Mouse (Mus musculus): ENCODE results near the gene Sfxn3. TPM values are rescaled to one million over a fixed set of nuclear protein-coding genes. Genes with fewer than 3 reads are reported as not detected.

Gene Sfxn3
- polyA plus RNA-seq, 1 experiment = 84.2 TPM

GRCm38 (mm10) chr19:45016341-45017215 is 30.7 kb upstream of the Sfxn3 start:
- DNase-seq = peak; percentile 78
- H3K4me1 ChIP-seq (ENCODE audit: control insufficient read depth, insufficient read depth, low read length) = peaks cover 13% of the 10 kb centered on the region
- TF ChIP-seq CTCF (IDR thresholded peaks at IDR 0.05; ENCODE audit: insufficient read depth, low read length) (no peak), POLR2A (IDR thresholded peaks at IDR 0.05; ENCODE audit: borderline replicate concordance, extremely low read depth, low read depth, low read length) (peak; percentile 48; the same call in 1 of the 2 replicates)
- peak overlapping the region; percentile 68 for H3K4me3 ChIP-seq (replicated peaks; ENCODE audit: extremely low read depth, low read depth, low read length)
- 2% methylated on average over 17 of the region's 18 CpGs for WGBS

- Histone ChIP-seq H3K4me1 (ENCODE audit: control insufficient read depth, insufficient read depth, low read length) (peaks cover 13% of the 10 kb centered on the region), H3K4me3 (replicated peaks; ENCODE audit: extremely low read depth, low read depth, low read length) (peak overlapping the region; percentile 89)
- TF ChIP-seq CTCF (IDR thresholded peaks at IDR 0.05; ENCODE audit: insufficient read depth, low read length) (peak; percentile 20; the same call in 1 of the 2 replicates), POLR2A (IDR thresholded peaks at IDR 0.05; ENCODE audit: borderline replicate concordance, extremely low read depth, low read depth, low read length) (peak; percentile 36; the same call in 1 of the 2 replicates)
- DNase-seq = peak; percentile 81
- WGBS = 0% methylated on average over 20 of the region's 27 CpGs
Observed at GRCm38 (mm10) chr19:45017216-45017771, 30.0 kb upstream of the Sfxn3 start.

GRCm38 (mm10) chr19:45017909-45018308 is 29.4 kb upstream of the Sfxn3 start:
- peak; percentile 86 for DNase-seq
- H3K4me3 ChIP-seq (replicated peaks; ENCODE audit: extremely low read depth, low read depth, low read length) = peak overlapping the region; percentile 89
- TF ChIP-seq POLR2A (IDR thresholded peaks at IDR 0.05; ENCODE audit: borderline replicate concordance, extremely low read depth, low read depth, low read length) (peak; percentile 39; the same call in 1 of the 2 replicates), CTCF (IDR thresholded peaks at IDR 0.05; ENCODE audit: insufficient read depth, low read length) (no peak)
- under 1% methylated on average over 48 of the region's 48 CpGs for WGBS
- H3K4me1 ChIP-seq (ENCODE audit: control insufficient read depth, insufficient read depth, low read length) = peaks cover 13% of the 10 kb centered on the region

GRCm38 (mm10) chr19:45018351-45018831 is 28.9 kb upstream of the Sfxn3 start:
- H3K4me3 ChIP-seq (replicated peaks; ENCODE audit: extremely low read depth, low read depth, low read length) = peak overlapping the region; percentile 89
- peaks cover 13% of the 10 kb centered on the region for H3K4me1 ChIP-seq (ENCODE audit: control insufficient read depth, insufficient read depth, low read length)
- DNase-seq = no peak
- TF ChIP-seq POLR2A (IDR thresholded peaks at IDR 0.05; ENCODE audit: borderline replicate concordance, extremely low read depth, low read depth, low read length) (no peak), CTCF (IDR thresholded peaks at IDR 0.05; ENCODE audit: insufficient read depth, low read length) (no peak)
- 10% methylated on average over 13 of the region's 13 CpGs for WGBS

GRCm38 (mm10) chr19:45020348-45020747 is 27.0 kb upstream of the Sfxn3 start:
- Histone ChIP-seq H3K4me1 (ENCODE audit: control insufficient read depth, insufficient read depth, low read length) (peaks cover 13% of the 10 kb centered on the region), H3K4me3 (replicated peaks; ENCODE audit: extremely low read depth, low read depth, low read length) (no peak overlapping the region)
- no peak for TF ChIP-seq POLR2A (IDR thresholded peaks at IDR 0.05; ENCODE audit: borderline replicate concordance, extremely low read depth, low read depth, low read length)
- no peak for TF ChIP-seq CTCF (IDR thresholded peaks at IDR 0.05; ENCODE audit: insufficient read depth, low read length)
- 26% methylated on average over 6 of the region's 6 CpGs for WGBS
- no peak for DNase-seq

- TF ChIP-seq CTCF (IDR thresholded peaks at IDR 0.05; ENCODE audit: insufficient read depth, low read length) (no peak), POLR2A (IDR thresholded peaks at IDR 0.05; ENCODE audit: borderline replicate concordance, extremely low read depth, low read depth, low read length) (no peak)
- 68% methylated on average over 15 of the region's 15 CpGs for WGBS
Observed at GRCm38 (mm10) chr19:45021362-45021761, 25.9 kb upstream of the Sfxn3 start.

GRCm38 (mm10) chr19:45023993-45024392 is 23.3 kb upstream of the Sfxn3 start:
- no peak for TF ChIP-seq CTCF (IDR thresholded peaks at IDR 0.05; ENCODE audit: insufficient read depth, low read length)
- no peak for TF ChIP-seq POLR2A (IDR thresholded peaks at IDR 0.05; ENCODE audit: borderline replicate concordance, extremely low read depth, low read depth, low read length)
- DNase-seq = no peak
- peaks cover 8% of the 10 kb centered on the region for H3K4me1 ChIP-seq (ENCODE audit: control insufficient read depth, insufficient read depth, low read length)
- no peak overlapping the region for H3K4me3 ChIP-seq (replicated peaks; ENCODE audit: extremely low read depth, low read depth, low read length)
- WGBS = 78% methylated on average over 11 of the region's 11 CpGs

More at GRCm38 (mm10) chr19:45021362-45021761, 25.9 kb upstream of the Sfxn3 start:
- no peak overlapping the region for H3K4me3 ChIP-seq (replicated peaks; ENCODE audit: extremely low read depth, low read depth, low read length)
- H3K4me1 ChIP-seq (ENCODE audit: control insufficient read depth, insufficient read depth, low read length) = peaks cover 13% of the 10 kb centered on the region
- DNase-seq = no peak

- Histone ChIP-seq H3K4me1 (ENCODE audit: control insufficient read depth, insufficient read depth, low read length) (peaks cover 6% of the 10 kb centered on the region; the same call in 1 of the 2 replicates), H3K4me3 (replicated peaks; ENCODE audit: extremely low read depth, low read depth, low read length) (no peak overlapping the region)
- TF ChIP-seq CTCF (IDR thresholded peaks at IDR 0.05; ENCODE audit: insufficient read depth, low read length) (no peak), POLR2A (IDR thresholded peaks at IDR 0.05; ENCODE audit: borderline replicate concordance, extremely low read depth, low read depth, low read length) (no peak)
- DNase-seq = no peak
- 80% methylated on average over 20 of the region's 20 CpGs for WGBS
Observed at GRCm38 (mm10) chr19:45024775-45025174, 22.5 kb upstream of the Sfxn3 start.

GRCm38 (mm10) chr19:45025937-45026568 is 21.2 kb upstream of the Sfxn3 start:
- H3K4me1 ChIP-seq (ENCODE audit: control insufficient read depth, insufficient read depth, low read length) = peaks cover 3% of the 10 kb centered on the region
- TF ChIP-seq POLR2A (IDR thresholded peaks at IDR 0.05; ENCODE audit: borderline replicate concordance, extremely low read depth, low read depth, low read length) = no peak
- TF ChIP-seq CTCF (IDR thresholded peaks at IDR 0.05; ENCODE audit: insufficient read depth, low read length) = no peak
- no peak for DNase-seq
- WGBS = 92% methylated on average over 37 of the region's 37 CpGs
- no peak overlapping the region for H3K4me3 ChIP-seq (replicated peaks; ENCODE audit: extremely low read depth, low read depth, low read length)

Data from lung, adult 2 months (tissue).